Mouse (Mus musculus) left cerebral cortex, adult 8-10 months (tissue): ENCODE results near the gene Entpd1. TPM values are rescaled to one million over a fixed set of nuclear protein-coding genes. Genes with fewer than 3 reads are reported as not detected.

Source experiments
- total RNA-seq, 4 experiments: library from RNA; stranded (reverse); gene quantifications; 2 replicates each; pipeline ENCODE4 v1.2.4; 2022

The Entpd1 gene
- total RNA-seq, 4 experiments from 2014 or later = 15.7 to 31.3 (median 21.7) TPM

Other genes starting within 250 kb of the Entpd1 start
- gene Sorbs1, start 98.6 kb upstream of the Entpd1 start, total RNA-seq = 100 to 1,000 TPM; 159 to 179 (median 160) TPM
- gene Aldh18a1, start 23.9 kb upstream of the Entpd1 start, total RNA-seq = 10 to 100 TPM; 17.6 to 27.6 (median 25.3) TPM
- gene Tctn3, start 133 bp upstream of the Entpd1 start, total RNA-seq = 10 to 100 TPM; 18.9 to 19.6 (median 19.2) TPM
- 1 to 10 TPM in 1 of 4 experiments, under 1 TPM in 3; 0.53 to 1.1 (median 0.74) TPM for gene Cc2d2b, start 136.4 kb downstream of the Entpd1 start, total RNA-seq
- gene Ccnj, start 218.9 kb downstream of the Entpd1 start, total RNA-seq = 1 to 10 TPM; 6.4 to 7.8 (median 7.2) TPM